Mouse (Mus musculus): ENCODE measurements at regions not wholly inside any gene's neighbourhood (a gene's known extent, or its start where the extent isn't known, plus 50 kb on each side); places are given as distances from the start of the nearest gene placed in this dataset.

DNA sequence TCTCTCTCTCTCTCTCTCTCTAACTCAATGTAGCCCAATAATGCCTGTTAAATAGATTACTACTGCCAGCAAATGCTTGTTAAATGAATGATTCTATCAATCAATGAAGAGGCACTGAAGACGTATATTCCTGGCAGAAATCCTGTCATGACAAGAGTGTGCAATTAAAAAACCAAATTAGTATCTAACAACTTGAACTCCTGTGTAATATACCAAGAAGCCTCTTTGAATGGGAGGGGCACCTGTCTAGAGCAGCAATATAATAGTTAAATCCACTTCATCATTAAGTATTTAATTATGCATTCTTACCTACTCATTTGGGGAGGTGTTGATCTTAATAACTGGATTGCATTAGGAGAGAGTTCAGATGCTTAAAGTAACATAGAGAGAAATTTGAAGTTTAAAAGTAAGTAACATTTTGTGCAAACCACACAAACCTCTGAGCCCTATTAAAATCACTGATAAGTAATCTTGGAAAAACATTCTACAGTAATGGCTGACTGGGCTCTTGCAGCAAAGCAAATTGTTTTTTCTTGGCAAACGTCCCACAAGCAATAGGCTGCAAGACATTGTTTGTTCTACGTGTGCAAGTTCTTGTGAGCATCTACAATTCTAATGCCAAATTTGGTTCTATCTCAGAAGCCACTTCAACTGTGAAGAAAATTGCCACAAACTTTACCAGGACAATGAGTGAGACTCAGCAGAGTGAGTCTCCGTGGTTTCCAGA lies 719.7 kb upstream of the Cited2 start:
- no peak for DNase-seq

- DNase-seq = no peak
Observed at GRCm38 (mm10) chr10:17008683-17009082, 714.3 kb upstream of the Cited2 start.

DNA sequence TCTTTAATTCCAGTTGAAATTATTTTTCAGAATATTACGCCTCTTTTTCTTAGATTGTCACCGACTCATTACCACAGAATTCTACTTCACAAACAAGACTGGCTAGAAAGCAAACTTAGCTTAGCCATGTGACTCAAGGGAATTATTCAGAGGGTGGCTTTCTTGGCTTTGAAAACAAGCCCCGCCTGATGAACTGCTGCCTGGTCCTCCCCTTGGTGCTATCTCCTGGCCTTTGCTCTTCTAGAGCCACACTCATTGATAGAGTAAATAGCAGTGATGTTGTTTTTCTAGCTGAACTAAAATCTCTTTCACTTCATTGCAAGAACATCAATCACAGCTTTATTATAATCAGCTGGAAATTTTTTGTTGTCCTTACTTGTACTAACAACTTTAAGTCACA lies 713.0 kb upstream of the Cited2 start:
- DNase-seq = no peak

GRCm38 (mm10) chr10:17011876-17012275 lies 711.1 kb upstream of the Cited2 start:
- DNase-seq = no peak

- no peak for DNase-seq
Observed at GRCm38 (mm10) chr10:17012541-17012975, 710.5 kb upstream of the Cited2 start.

DNA sequence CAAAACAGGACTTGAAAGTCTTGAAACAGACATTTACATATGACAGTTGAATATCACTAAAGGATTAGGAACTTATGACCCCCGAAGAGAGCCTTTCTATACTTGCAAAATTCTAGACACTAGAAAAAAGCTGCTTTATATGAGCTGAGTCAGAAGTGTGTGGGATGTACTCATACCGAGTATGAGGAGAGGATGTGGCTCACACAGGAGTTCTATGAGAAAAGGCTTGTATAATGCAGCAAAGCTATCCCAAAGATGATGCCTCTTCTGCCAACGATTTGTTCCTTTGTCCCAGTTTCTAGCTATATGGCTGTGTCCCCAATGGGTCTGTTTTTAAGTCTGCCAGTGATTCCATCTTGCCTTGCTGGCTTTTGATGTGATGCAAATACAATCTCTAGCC lies 708.2 kb upstream of the Cited2 start:
- DNase-seq = no peak

GRCm38 (mm10) chr10:17016854-17017253 lies 706.2 kb upstream of the Cited2 start:
- no peak for DNase-seq

GRCm38 (mm10) chr10:17022216-17023158 lies 700.5 kb upstream of the Cited2 start:
- DNase-seq = no peak

GRCm38 (mm10) chr10:17023571-17024293 lies 699.3 kb upstream of the Cited2 start:
- DNase-seq = no peak

- DNase-seq = no peak
Observed at GRCm38 (mm10) chr10:17024294-17024665, 698.7 kb upstream of the Cited2 start.

DNA sequence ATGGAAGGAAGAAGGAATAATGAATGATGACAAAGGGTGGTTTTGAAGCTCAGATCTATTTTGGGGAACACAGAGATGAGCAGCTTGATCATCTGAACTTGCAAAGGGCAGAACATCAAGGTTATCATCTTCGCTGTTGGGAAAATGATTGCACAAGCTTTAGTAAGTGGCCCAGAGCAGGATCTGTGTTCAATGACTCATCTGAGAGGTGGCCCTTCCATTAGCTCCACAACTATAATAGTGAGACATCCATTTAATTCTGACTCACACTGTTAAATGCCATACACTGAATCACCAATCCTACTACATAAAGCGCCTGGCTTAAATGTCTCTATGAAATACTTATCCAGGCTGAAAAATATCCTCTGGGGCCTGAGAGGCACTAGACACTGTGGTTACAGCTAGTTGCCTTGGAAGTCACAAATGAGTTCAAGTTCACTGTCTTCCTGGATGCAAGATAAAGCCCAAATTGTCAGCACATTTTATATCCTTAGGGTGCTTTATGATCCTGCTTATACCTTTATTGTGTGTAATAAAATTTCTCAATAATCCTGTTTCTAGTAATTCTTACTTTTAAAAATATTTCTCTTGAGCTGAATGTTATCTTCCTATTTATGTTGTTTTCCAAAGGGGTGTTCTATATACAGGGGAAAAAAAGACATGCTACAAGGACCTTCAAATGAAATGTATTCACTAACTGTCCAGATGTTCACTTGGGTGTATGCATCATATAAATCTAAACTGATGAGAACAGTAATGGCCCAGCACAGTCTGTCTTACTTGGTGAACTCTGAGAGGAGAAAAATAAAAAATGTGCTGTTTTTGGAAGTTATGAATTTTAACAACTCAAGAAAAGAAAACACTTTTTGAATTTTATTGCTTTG lies 687.9 kb upstream of the Cited2 start:
- DNase-seq = no peak

DNA sequence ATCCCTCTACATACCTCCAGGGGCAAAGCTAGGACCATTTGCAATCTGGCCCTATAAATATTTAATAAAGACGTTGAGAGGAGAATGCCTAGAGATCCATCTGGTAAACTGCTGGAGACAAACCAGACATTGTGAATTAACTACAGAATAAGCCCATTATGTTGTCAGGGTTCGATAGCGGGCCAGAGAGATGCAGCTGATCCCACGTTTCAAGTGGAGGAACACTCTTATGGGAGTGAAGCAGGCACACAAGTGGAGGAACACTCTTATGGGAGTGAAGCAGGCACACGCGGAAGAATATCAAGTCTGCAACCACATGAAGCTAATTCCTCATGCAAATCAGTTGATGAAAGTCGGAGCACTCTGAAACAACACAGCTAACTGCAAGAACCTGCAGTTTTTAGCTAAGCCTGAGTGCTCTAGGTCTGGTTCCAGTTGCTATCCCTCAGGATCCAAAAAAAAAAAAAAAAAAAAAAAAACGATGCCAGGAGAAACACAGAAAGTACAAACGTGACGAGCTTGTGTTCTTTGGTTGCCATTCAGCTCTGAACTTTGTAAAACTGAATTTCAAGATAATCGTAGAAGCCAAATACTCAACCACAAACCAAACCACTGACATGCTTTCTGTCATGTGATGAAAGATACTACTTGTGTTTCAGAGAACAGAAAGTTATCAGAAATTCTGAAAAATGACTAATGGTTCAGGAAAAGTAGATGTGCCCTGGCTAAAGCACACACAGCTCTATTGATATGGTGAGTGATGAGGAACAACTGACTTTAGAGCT lies 684.6 kb upstream of the Cited2 start:
- DNase-seq = no peak

GRCm38 (mm10) chr10:17042090-17042489 lies 680.9 kb upstream of the Cited2 start:
- DNase-seq = no peak

DNA sequence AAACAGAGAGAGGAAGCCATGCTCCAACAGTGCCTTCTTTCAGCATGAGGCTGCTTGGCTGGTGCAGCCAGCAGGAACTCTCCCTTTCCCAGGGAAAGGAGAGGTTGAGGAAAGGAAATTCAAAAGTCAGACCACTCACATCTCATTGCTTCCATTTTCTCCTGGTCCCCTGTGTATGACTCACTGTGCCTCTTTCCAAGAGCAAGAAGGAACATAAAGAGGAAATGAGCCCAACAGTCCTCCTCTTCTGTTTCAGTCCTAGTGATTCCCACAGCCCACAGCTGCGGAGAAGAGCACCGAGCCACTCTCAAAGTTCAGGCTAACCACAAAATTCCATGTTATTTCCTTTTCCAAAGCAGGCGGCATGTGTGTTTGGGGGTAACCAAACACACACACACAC lies 680.0 kb upstream of the Cited2 start:
- no peak for DNase-seq

DNA sequence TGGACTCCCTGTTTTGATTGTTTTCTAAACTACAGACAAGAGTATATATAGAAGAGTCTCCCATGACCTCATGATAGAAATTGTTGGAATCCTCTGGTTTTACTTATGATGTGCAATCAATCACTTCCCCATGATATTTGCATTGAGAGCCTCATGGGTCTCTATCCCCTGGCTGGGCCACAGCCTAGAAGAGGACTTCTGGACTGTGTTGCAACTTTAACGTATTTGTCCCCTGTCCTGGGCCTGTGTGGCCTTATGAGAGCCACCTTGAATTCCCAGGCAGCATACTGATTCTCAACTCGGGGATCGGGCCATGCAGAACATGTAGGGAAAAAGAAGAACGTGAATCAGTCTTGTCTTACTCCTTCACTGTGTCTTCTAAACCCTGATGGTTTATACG lies 676.3 kb upstream of the Cited2 start:
- DNase-seq = no peak

- no peak for DNase-seq
Observed at GRCm38 (mm10) chr10:17072906-17073305, 650.1 kb upstream of the Cited2 start.

DNA sequence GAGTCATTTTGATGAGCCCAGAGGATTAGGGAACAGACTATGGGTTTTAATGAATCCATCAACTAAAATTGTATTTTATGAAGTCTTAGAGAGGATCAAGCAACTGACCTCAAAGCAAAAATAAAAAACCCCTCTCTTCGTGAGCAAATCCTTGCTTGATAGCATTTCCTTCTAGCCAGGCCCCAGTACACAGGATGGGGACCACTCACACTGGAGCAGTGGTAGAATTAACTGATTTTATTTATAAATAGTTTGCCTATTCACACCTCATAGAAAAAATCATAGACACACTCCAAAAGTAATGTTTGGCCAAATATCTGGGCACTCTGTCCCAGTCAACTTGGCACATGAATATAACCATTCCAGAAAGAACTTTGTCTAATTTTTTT lies 649.0 kb upstream of the Cited2 start:
- DNase-seq = no peak

DNA sequence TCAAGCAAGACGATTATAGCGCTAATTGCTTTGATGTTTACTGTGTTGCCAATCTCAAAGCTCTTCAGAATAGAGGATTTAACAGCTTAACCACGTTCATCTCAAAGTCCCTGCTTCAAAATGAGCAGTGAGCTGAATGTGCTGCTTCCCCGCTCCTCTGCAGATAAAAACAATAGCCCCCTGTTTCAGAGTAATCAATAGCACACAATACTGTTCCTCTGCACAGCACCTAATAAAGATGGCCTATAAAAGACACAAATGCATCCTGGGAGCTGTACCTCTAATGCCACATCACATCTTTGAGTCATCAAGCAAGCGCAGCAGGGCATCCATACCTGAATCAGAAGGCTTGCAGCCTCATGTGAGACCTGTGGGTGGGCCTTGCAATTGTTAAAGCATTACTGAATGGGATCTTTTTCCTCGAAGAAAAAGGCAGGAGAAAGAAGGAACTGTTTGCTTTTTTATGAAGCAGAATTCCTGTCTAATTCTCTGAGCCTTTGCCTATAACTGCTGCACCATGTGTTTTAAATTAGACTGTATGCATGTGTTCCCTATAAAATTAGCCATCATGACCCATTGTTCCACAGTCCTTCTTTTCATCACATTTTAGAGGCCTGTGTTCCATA lies 648.5 kb upstream of the Cited2 start:
- DNase-seq = no peak

- no peak for DNase-seq
Observed at GRCm38 (mm10) chr10:17075147-17075546, 647.9 kb upstream of the Cited2 start.

- no peak for DNase-seq
Observed at GRCm38 (mm10) chr10:17075576-17075975, 647.4 kb upstream of the Cited2 start.

GRCm38 (mm10) chr10:17076186-17076585 lies 646.8 kb upstream of the Cited2 start:
- DNase-seq = no peak

Measured in gastrocnemius, postnatal 10 days (tissue).